Mouse (Mus musculus) bone marrow, adult 2 months (tissue): ENCODE data around the gene Ryr2.

Experiments
- CTCF ChIP-seq: fragments of 200-500 bp; IDR thresholded peaks from 2 replicates; pipeline ENCODE4 v1.5.1; 2011; ENCODE audit warnings: low read length, control low read depth; ENCODE audit not compliant: control insufficient read depth, insufficient read depth
- POLR2A ChIP-seq: fragments of 200-500 bp; IDR thresholded peaks from 2 replicates; pipeline ENCODE4 v1.6.1; 2011; ENCODE audit warnings: low read depth, mild to moderate bottlenecking, control low read depth, low read length, borderline replicate concordance; ENCODE audit not compliant: control insufficient read depth

- TF ChIP-seq POLR2A = no peak
- no peak for TF ChIP-seq CTCF
Measured at GRCm38 (mm10) chr13:11891115-11891514, 215.6 kb downstream of the Ryr2 start.
